Mouse (Mus musculus): Measurements from ENCODE around the gene Hipk3.

- TF ChIP-seq CTCF (IDR thresholded peaks at IDR 0.05; ENCODE audit: low read depth) (no peak), EP300 (IDR thresholded peaks at IDR 0.05; ENCODE audit: low read depth) (0 out of 2 replicates have a peak, but pooled peaks have one; percentile 25)
Measured at GRCm38 (mm10) chr2:104482156-104482555, 12.1 kb downstream of the Hipk3 start.

Measured in heart, postnatal 0 days (tissue).